Mouse (Mus musculus): ENCODE data around the gene Msgn1.

DNA sequence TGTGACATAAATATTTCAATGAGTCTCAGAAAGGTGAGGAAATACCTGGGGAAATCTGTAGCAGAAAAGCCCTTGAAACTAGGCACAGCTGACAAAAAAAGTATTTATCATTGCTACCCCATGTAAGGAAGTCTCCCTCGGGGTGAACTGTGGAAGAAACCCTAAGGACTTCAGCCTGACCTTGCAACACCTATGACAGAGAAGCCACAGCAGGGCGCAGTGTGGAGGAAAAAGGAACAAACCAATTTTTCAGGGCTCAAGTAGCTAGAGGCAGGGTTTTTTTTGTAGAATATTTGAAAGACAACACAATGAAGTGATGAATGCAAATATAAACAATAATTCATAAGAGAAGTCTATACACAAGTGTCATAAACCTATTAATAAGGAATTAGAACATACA is 27.2 kb upstream of the Msgn1 start:
- TF ChIP-seq POLR2A (IDR thresholded peaks at IDR 0.05; ENCODE audit: extremely low read depth, insufficient read depth, low read length) = no peak
- TF ChIP-seq CTCF (IDR thresholded peaks at IDR 0.05; ENCODE audit: extremely low read depth, insufficient read depth, low read length) = no peak
